Mouse (Mus musculus): ENCODE results near the gene Agbl5.

Agbl5 gene

GRCm38 (mm10) chr5:30920621-30921020 is 32.1 kb downstream of the Agbl5 start:
- DNase-seq = no peak

- DNase-seq = peak; percentile 86
Measured at GRCm38 (mm10) chr5:30921256-30922033, 33.0 kb downstream of the Agbl5 start, which contains the start of gene Khk. TSS of gene Khk (plus strand) at chr5:30921431.

GRCm38 (mm10) chr5:30922581-30923041 is 34.1 kb downstream of the Agbl5 start:
- DNase-seq = no peak

GRCm38 (mm10) chr5:30923119-30923518 is 34.6 kb downstream of the Agbl5 start:
- DNase-seq = no peak

- DNase-seq = no peak
Measured at GRCm38 (mm10) chr5:30924614-30925013, 36.1 kb downstream of the Agbl5 start.

GRCm38 (mm10) chr5:30925217-30925616 is 36.7 kb downstream of the Agbl5 start:
- no peak for DNase-seq

- DNase-seq = no peak
Measured at GRCm38 (mm10) chr5:30926073-30926472, 37.6 kb downstream of the Agbl5 start.

- DNase-seq = peak; percentile 74
Measured at GRCm38 (mm10) chr5:30927945-30928529, 39.5 kb downstream of the Agbl5 start.

- peak; percentile 72 for DNase-seq
Measured at GRCm38 (mm10) chr5:30930121-30930520, 41.6 kb downstream of the Agbl5 start.

- DNase-seq = no peak
Measured at GRCm38 (mm10) chr5:30930846-30931245, 42.4 kb downstream of the Agbl5 start.

GRCm38 (mm10) chr5:30931378-30931777 is 42.9 kb downstream of the Agbl5 start:
- DNase-seq = no peak

GRCm38 (mm10) chr5:30933705-30934104 is 45.2 kb downstream of the Agbl5 start:
- DNase-seq = no peak

GRCm38 (mm10) chr5:30934725-30935461 is 46.4 kb downstream of the Agbl5 start:
- no peak for DNase-seq

- DNase-seq = no peak
Measured at GRCm38 (mm10) chr5:30943004-30943403, 54.5 kb downstream of the Agbl5 start.

GRCm38 (mm10) chr5:30944344-30944743 is 55.9 kb downstream of the Agbl5 start:
- no peak for DNase-seq

- DNase-seq = peak; percentile 84
Measured at GRCm38 (mm10) chr5:30944956-30945781, 56.7 kb downstream of the Agbl5 start, which contains the start of gene Cgref1. TSS of gene Cgref1 (minus strand) at chr5:30945591.

- no peak for DNase-seq
Measured at GRCm38 (mm10) chr5:30948620-30949019, 60.1 kb downstream of the Agbl5 start.

- peak; percentile 95 for DNase-seq
Measured at GRCm38 (mm10) chr5:30949654-30950326, 61.3 kb downstream of the Agbl5 start.

GRCm38 (mm10) chr5:30950451-30950850 is 62.0 kb downstream of the Agbl5 start:
- DNase-seq = no peak

GRCm38 (mm10) chr5:30950922-30951321 is 62.4 kb downstream of the Agbl5 start:
- DNase-seq = no peak

GRCm38 (mm10) chr5:30951706-30952105 is 63.2 kb downstream of the Agbl5 start:
- DNase-seq = no peak

GRCm38 (mm10) chr5:30952551-30952950 is 64.1 kb downstream of the Agbl5 start:
- no peak for DNase-seq
